Mouse (Mus musculus): ENCODE measurements at regions not wholly inside any gene's neighbourhood (a gene's known extent, or its start where the extent isn't known, plus 50 kb on each side); places are given as distances from the start of the nearest gene placed in this dataset.
"Not testable (repeated sequence)": the region's sequence is repeated elsewhere in the genome, so short reads cannot be mapped to it uniquely, and the experiment has no call there.

GRCm38 (mm10) chr2:107869304-107869958, 579.0 kb downstream of the Kcna4 start:
- no peak for DNase-seq

- DNase-seq: no peak
Measured at GRCm38 (mm10) chr2:107879663-107880062, 589.2 kb downstream of the Kcna4 start.

- no peak for DNase-seq
Measured at GRCm38 (mm10) chr2:107886063-107886762, 595.8 kb downstream of the Kcna4 start.

- DNase-seq: no peak
Measured at GRCm38 (mm10) chr2:107888245-107888644, 597.8 kb downstream of the Kcna4 start.

GRCm38 (mm10) chr2:107925116-107925515, 634.7 kb downstream of the Kcna4 start:
- no peak for DNase-seq

- DNase-seq: no peak
Measured at GRCm38 (mm10) chr2:107926606-107927005, 636.2 kb downstream of the Kcna4 start.

GRCm38 (mm10) chr2:107935336-107935735, 644.9 kb downstream of the Kcna4 start:
- no peak for DNase-seq

- DNase-seq: no peak
Measured at GRCm38 (mm10) chr2:107935775-107936174, 645.3 kb downstream of the Kcna4 start.

- DNase-seq: no peak
Measured at GRCm38 (mm10) chr2:107941374-107941773, 650.9 kb downstream of the Kcna4 start.

GRCm38 (mm10) chr2:107945837-107946451, 655.5 kb downstream of the Kcna4 start:
- DNase-seq: peak; percentile 9

- not testable (repeated sequence) for DNase-seq
Measured at GRCm38 (mm10) chr2:107955608-107956127, 665.2 kb downstream of the Kcna4 start.

- not testable (repeated sequence) for DNase-seq
Measured at GRCm38 (mm10) chr2:107963921-107964320, 673.5 kb downstream of the Kcna4 start.

- no peak for DNase-seq
Measured at GRCm38 (mm10) chr2:107964841-107965240, 674.4 kb downstream of the Kcna4 start.

GRCm38 (mm10) chr2:107965336-107966306, 675.2 kb downstream of the Kcna4 start:
- DNase-seq: no peak

- no peak for DNase-seq
Measured at GRCm38 (mm10) chr2:107968526-107968925, 678.1 kb downstream of the Kcna4 start.

GRCm38 (mm10) chr2:107969526-107969925, 679.1 kb downstream of the Kcna4 start:
- DNase-seq: no peak

GRCm38 (mm10) chr2:107973528-107973927, 683.1 kb downstream of the Kcna4 start:
- DNase-seq: no peak

GRCm38 (mm10) chr2:107994831-107995230, 704.4 kb downstream of the Kcna4 start:
- no peak for DNase-seq

GRCm38 (mm10) chr2:108011534-108011933, 721.1 kb downstream of the Kcna4 start:
- no peak for DNase-seq

- no peak for DNase-seq
Measured at GRCm38 (mm10) chr2:108023206-108023605, 732.8 kb downstream of the Kcna4 start.

- DNase-seq: no peak
Measured at GRCm38 (mm10) chr2:108030657-108031056, 740.2 kb downstream of the Kcna4 start.

GRCm38 (mm10) chr2:108032301-108033013, 742.0 kb downstream of the Kcna4 start:
- DNase-seq: peak; percentile 6
